Mouse (Mus musculus) cerebellum, adult 2 months (tissue): ENCODE measurements around the gene Mctp1.
A peak's percentile ranks its signal among the peaks of the same experiment; 100 is the strongest.

Source experiments
- CTCF ChIP-seq: fragments of 200-500 bp; IDR thresholded peaks from 2 replicates; pipeline ENCODE4 v1.5.1; 2011; ENCODE audit warnings: low read depth, mild to moderate bottlenecking, control low read depth, low read length, moderate library complexity, borderline replicate concordance; ENCODE audit not compliant: insufficient read depth
- POLR2A ChIP-seq: fragments of 200-500 bp; IDR thresholded peaks from 2 replicates; pipeline ENCODE4 v1.6.1; 2011; ENCODE audit warnings: low read length, control low read depth, borderline replicate concordance; ENCODE audit not compliant: insufficient read depth

DNA sequence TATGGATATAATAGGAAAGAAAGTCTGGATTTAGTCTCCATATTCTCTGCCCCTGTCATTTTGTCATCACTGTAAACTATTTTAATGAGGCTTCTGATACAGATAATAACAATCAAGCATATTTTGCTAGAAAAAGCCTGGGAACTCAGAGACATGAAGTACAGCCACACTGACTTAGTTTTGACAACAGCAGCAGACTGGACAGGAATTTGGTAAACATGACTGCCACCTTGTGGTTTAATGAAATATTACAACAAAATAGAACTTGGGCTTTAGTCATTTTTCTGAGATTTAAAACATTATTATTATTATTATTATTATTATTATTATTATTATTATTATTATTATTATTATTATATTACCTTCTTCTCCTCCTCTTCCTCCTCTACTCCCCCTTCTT lies 297.0 kb downstream of the Mctp1 start:
- TF ChIP-seq CTCF (peak; percentile 40; the same call in 1 of the 2 replicates), POLR2A (no peak)
